ENCODE assay signal across 8 mouse cellular contexts in the genomic region with DNA sequence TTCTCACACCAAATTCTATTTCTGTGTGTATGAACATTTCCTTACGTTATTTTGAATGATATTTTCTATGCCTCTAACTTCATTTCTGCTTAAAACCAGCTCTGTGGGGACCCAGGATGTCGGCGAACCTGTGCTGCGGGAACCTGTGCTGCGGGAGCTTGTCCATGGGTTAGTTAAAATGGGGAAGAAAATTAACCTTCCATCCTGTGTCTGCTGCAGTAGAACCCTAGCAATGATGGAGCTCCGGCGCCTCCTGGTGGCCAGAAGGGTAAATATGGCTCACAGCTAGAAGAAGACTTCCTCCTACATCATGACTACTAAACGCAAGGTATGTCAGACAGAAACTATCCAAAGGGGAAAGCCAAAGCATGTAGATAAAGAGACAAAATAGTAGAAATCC. TPM values are rescaled to one million over a fixed set of nuclear protein-coding genes. Genes with fewer than 3 reads are reported as not detected.
DNase-seq lines count a peak whose midpoint lies in the region; ATAC-seq and TF ChIP-seq lines count a peak whose summit lies in the region.

No protein-coding gene starts in this region.

- no peaks in the 10 kb centered on the region for H3K36me3 ChIP-seq in intestine, postnatal 0 days (ENCODE audit: control insufficient read depth, insufficient read depth)
- H3K36me3 ChIP-seq in intestine, embryonic 15.5 days: no peaks in the 10 kb centered on the region
- H3K36me3 ChIP-seq in midbrain, embryonic 15.5 days (replicated peaks): no peaks in the 10 kb centered on the region

- intact Hi-C loops in left cerebral cortex, postnatal 10 days (cut with DNase I): loop anchor here (5.0 kb wide), 1 partner anchor 1496 kb away; no protein-coding TSS in a partner anchor

- TF ChIP-seq CTCF in intestine, postnatal 0 days (IDR thresholded peaks at IDR 0.05; ENCODE audit: low read depth): peak; percentile 94

- H3K27me3 ChIP-seq in intestine, postnatal 0 days (replicated peaks; ENCODE audit: control insufficient read depth, insufficient read depth, low read length): no peaks in the 10 kb centered on the region
- no peaks in the 10 kb centered on the region for H3K27me3 ChIP-seq in intestine, embryonic 15.5 days (replicated peaks)
- H3K27me3 ChIP-seq in midbrain, embryonic 15.5 days (replicated peaks): no peaks in the 10 kb centered on the region

- no peak for ATAC-seq in intestine, postnatal 0 days
- ATAC-seq in intestine, embryonic 15.5 days: no peak
- peak; percentile 95 for ATAC-seq in common myeloid progenitor, adult 5-6 weeks (replicated peaks; ENCODE audit: low read depth, poor library complexity, severe bottlenecking)
- ATAC-seq in midbrain, embryonic 15.5 days (replicated peaks): 0 out of 2 replicates have a peak, but pooled peaks have one; percentile 30

- H3K27ac ChIP-seq in intestine, postnatal 0 days (ENCODE audit: low read depth, low read length): no peak overlapping the region
- no peak overlapping the region for H3K27ac ChIP-seq in intestine, embryonic 15.5 days
- no peak overlapping the region for H3K27ac ChIP-seq in midbrain, embryonic 15.5 days

- no peak overlapping the region for H3K9ac ChIP-seq in intestine, postnatal 0 days (ENCODE audit: low read depth, low read length)
- no peak overlapping the region for H3K9ac ChIP-seq in intestine, embryonic 15.5 days
- no peak overlapping the region for H3K9ac ChIP-seq in midbrain, embryonic 15.5 days

- no peak overlapping the region for H3K4me3 ChIP-seq in intestine, postnatal 0 days (ENCODE audit: low read depth, low read length)
- H3K4me3 ChIP-seq in intestine, embryonic 15.5 days (replicated peaks): no peak overlapping the region
- no peak overlapping the region for H3K4me3 ChIP-seq in midbrain, embryonic 15.5 days

- H3K9me3 ChIP-seq in intestine, postnatal 0 days (ENCODE audit: control insufficient read depth): peaks cover 3% of the 10 kb centered on the region; the same call in 1 of the 2 replicates
- H3K9me3 ChIP-seq in intestine, embryonic 15.5 days: no peaks in the 10 kb centered on the region
- H3K9me3 ChIP-seq in midbrain, embryonic 15.5 days: no peaks in the 10 kb centered on the region

- DNase-seq in ZHBTc4 (ENCODE audit: low read depth, low spot score): peak; percentile 79
- peak; percentile 74 for DNase-seq in heart, postnatal 4 days
- DNase-seq in left cerebral cortex, postnatal 10 days (ENCODE audit: extremely low spot score in 1 of 2, low spot score in 2 of 2): peak; percentile 73 to 74
- peak; percentile 70 for DNase-seq in thymus, postnatal 0 days (ENCODE audit: low spot score)

- H3K4me2 ChIP-seq in intestine, postnatal 0 days (replicated peaks; ENCODE audit: low read depth): no peak overlapping the region
- H3K4me2 ChIP-seq in intestine, embryonic 15.5 days (replicated peaks): no peak overlapping the region
- H3K4me2 ChIP-seq in midbrain, embryonic 15.5 days: no peak overlapping the region

- WGBS in intestine, postnatal 0 days: 28% methylated on average over 8 of the region's 8 CpGs
- WGBS in intestine, embryonic 15.5 days: 29% methylated on average over 8 of the region's 8 CpGs
- WGBS in midbrain, embryonic 15.5 days: 27% methylated on average over 8 of the region's 8 CpGs

- no peaks in the 10 kb centered on the region for H3K4me1 ChIP-seq in intestine, postnatal 0 days (replicated peaks; ENCODE audit: control insufficient read depth, insufficient read depth, low read length)
- H3K4me1 ChIP-seq in intestine, embryonic 15.5 days (replicated peaks): no peaks in the 10 kb centered on the region
- no peaks in the 10 kb centered on the region for H3K4me1 ChIP-seq in midbrain, embryonic 15.5 days

RNA-seq across cellular contexts. Expression of a gene that starts 48.6 kb away (rescaled TPM):
- polyA plus RNA-seq in intestine, postnatal 0 days (2015; fragmentation: Nextera tagmentation; extraction: Ambion mirVana): 138 and 143 TPM in 2 replicates
- polyA plus RNA-seq in intestine, embryonic 15.5 days (2015; fragmentation: Nextera tagmentation; extraction: Ambion mirVana): 140 and 162 TPM in 2 replicates
- 222 and 243 TPM in 2 replicates for total RNA-seq in common myeloid progenitor, adult 5-6 weeks (2017)
- 100 to 1,000 TPM; 126 to 128 TPM for total RNA-seq in heart, postnatal 4 days (2021)
- 100 to 1,000 TPM; 237 to 246 TPM for total RNA-seq in left cerebral cortex, postnatal 10 days (2021)
- polyA plus RNA-seq in midbrain, embryonic 15.5 days (2015; fragmentation: Nextera tagmentation; extraction: Ambion mirVana): 142 and 149 TPM in 2 replicates
- 309 and 319 TPM in 2 replicates for polyA plus RNA-seq in thymus, postnatal 0 days (2015; fragmentation: Nextera tagmentation; extraction: Ambion mirVana)

Comparison
In these comparisons a context has a peak if more than half of its experiments do, and no peak if none do; other contexts are left out.
1. ATAC-seq: peak in common myeloid progenitor, adult 5-6 weeks (single experiment) and midbrain, embryonic 15.5 days (single experiment); none in intestine, postnatal 0 days (single experiment) and intestine, embryonic 15.5 days (single experiment).
2. Peak in every context shown above with its lines, with median percentiles within 50 percentile points of each other: DNase-seq.